Mouse (Mus musculus) stomach, postnatal 0 days (tissue): ENCODE data around the gene Nit2.

ENCODE experiments used
- CTCF ChIP-seq: IDR thresholded peaks from 2 replicates; pipeline ENCODE4 v1.5.1; 2016; ENCODE audit warnings: antibody characterized with exemption, low read depth, mild to moderate bottlenecking, moderate library complexity
- EP300 ChIP-seq: optimal IDR thresholded peaks from 2 replicates; pipeline ENCODE3; 2016; ENCODE audit warnings: antibody characterized with exemption

DNA sequence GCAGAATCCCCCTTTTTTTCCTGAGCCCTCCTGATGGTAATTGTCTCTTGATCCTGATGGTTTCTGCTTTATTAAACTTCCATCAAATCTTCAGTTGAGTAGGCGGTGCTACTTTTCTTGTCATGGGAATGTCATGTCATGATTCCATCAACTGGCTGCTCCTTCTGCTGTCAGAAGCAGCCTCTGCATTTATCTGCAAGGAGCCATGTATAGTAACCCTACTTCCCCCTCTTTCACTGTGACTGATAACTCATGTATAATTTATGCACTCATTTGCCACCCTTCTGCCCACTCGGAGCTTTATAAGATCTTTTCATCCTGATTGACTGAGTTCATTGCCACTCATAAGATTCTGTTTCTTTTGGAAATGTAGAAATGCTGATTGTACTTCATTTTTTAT lies 49.6 kb downstream of the Nit2 start:
- TF ChIP-seq CTCF = no peak
- TF ChIP-seq EP300 = no peak
